Mouse (Mus musculus): ENCODE results near the gene H2-M9. TPM values are rescaled to one million over a fixed set of nuclear protein-coding genes. Genes with fewer than 3 reads are reported as not detected.

The H2-M9 gene
- total RNA-seq (2012; rRNA removed) = not detected in 2 replicates

DNA sequence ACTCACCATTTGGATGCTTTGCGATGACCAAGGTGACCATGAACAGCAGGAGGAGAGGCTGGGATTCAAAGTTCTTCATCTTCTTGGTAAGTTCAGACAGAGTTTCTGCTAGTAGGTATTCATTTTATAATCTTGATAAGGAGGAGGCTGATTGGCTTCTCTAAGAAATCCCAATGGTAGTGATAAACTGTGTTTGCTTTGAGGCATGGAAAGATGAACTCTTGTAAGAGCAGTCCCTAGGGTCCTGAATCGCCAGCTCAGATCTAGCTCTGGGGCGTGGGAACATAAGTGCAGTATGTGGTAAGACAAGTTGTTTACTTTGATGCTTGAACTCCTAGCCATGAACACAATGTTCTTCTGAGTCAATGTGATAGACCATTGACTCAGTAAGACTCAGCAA is at the start of gene H2-M9:
TSS of gene H2-M9 (minus strand) at position 101 of the 400 bp plus-strand sequence.
- TF ChIP-seq MAFK (IDR thresholded peaks at IDR 0.05; ENCODE audit: insufficient read depth, low read depth, low read length) = no peak
- Histone ChIP-seq H3K36me3 (ENCODE audit: control insufficient read depth, insufficient read depth, low read length, poor library complexity, severe bottlenecking) (no peaks in the 10 kb centered on the region), H3K9ac (ENCODE audit: insufficient read depth, low read depth, low read length, poor library complexity, severe bottlenecking) (no peak within 1 kb of the TSS), H3K4me3 (ENCODE audit: insufficient read depth in 1 of 2, low read depth in 1 of 2, low read length in 2 of 2, poor library complexity in 1 of 2, severe bottlenecking in 1 of 2) (no peak within 1 kb of the TSS), H3K4me1 (ENCODE audit: control insufficient read depth in 2 of 2, insufficient read depth in 2 of 2, low read length in 2 of 2, poor library complexity in 1 of 2) (no peaks in the 10 kb centered on the region), H3K9me3 (ENCODE audit: control insufficient read depth, insufficient read depth, low read depth, low read length) (no peaks in the 10 kb centered on the region), H3K27ac (ENCODE audit: insufficient read depth, low read depth, low read length, poor library complexity, severe bottlenecking) (no peak within 1 kb of the TSS)
- DNase-seq (ENCODE audit: low read depth, low spot score) = no peak
- in situ Hi-C loops (cut with MboI; ENCODE audit: low sequenced_read_pairs in 2 of 2, unreplicated experiment in 2 of 2) = no loop called here

DNA sequence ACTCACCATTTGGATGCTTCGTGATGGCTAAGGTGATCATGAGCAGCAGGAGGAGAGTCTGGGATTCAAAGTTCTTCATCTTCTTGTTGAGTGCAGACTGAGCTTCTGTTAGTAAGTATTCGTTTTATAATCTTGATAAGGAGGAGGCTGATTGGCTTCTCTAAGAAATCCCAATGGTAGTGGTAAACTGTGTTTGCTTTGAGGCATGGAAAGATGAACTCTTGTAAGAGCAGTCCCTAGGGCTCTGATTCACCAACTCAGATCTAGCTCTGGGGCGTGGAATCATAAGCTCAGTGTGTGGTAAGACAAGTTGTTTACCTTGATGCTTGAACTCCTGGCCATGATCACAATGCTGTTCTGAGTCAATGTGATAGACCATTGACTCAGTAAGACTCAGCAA is 29.7 kb upstream of the H2-M9 start, which contains the start of gene H2-M1:
TSS of gene H2-M1 (minus strand) at position 101 of the 400 bp plus-strand sequence.
- in situ Hi-C loops (cut with MboI; ENCODE audit: low sequenced_read_pairs in 2 of 2, unreplicated experiment in 2 of 2) = no loop called here
- Histone ChIP-seq H3K4me1 (ENCODE audit: control insufficient read depth in 2 of 2, insufficient read depth in 2 of 2, low read length in 2 of 2, poor library complexity in 1 of 2) (no peaks in the 10 kb centered on the region), H3K4me3 (ENCODE audit: insufficient read depth in 1 of 2, low read depth in 1 of 2, low read length in 2 of 2, poor library complexity in 1 of 2, severe bottlenecking in 1 of 2) (no peak within 1 kb of the TSS), H3K27ac (ENCODE audit: insufficient read depth, low read depth, low read length, poor library complexity, severe bottlenecking) (no peak within 1 kb of the TSS), H3K9ac (ENCODE audit: insufficient read depth, low read depth, low read length, poor library complexity, severe bottlenecking) (no peak within 1 kb of the TSS), H3K36me3 (ENCODE audit: control insufficient read depth, insufficient read depth, low read length, poor library complexity, severe bottlenecking) (no peaks in the 10 kb centered on the region), H3K9me3 (ENCODE audit: control insufficient read depth, insufficient read depth, low read depth, low read length) (no peaks in the 10 kb centered on the region)
- no peak for TF ChIP-seq ZC3H11A (IDR thresholded peaks at IDR 0.05; ENCODE audit: borderline replicate concordance, low read depth, low read length)
- TF ChIP-seq CHD2 (IDR thresholded peaks at IDR 0.05; ENCODE audit: low read depth, low read length) = no peak
- no peak for TF ChIP-seq MAFK (IDR thresholded peaks at IDR 0.05; ENCODE audit: insufficient read depth, low read depth, low read length)
- TF ChIP-seq HCFC1 (IDR thresholded peaks at IDR 0.05; ENCODE audit: borderline replicate concordance, insufficient read depth, low read length) = no peak
- no peak for TF ChIP-seq ZNF384 (IDR thresholded peaks at IDR 0.05; ENCODE audit: low read depth, low read length)
- no peak for DNase-seq (ENCODE audit: low read depth, low spot score)

Other genes with a start within 250 kb of the H2-M9 start
- not detected in 2 replicates for gene H2-M10.4, start 180.3 kb downstream of the H2-M9 start, total RNA-seq (2012; rRNA removed)
- not detected in 2 replicates for gene H2-M11, start 95.6 kb downstream of the H2-M9 start, total RNA-seq (2012; rRNA removed)
- gene H2-M1, start 29.6 kb upstream of the H2-M9 start, total RNA-seq (2012; rRNA removed) = not detected in 2 replicates
- not detected in 2 replicates for gene H2-M10.5, start 130.2 kb upstream of the H2-M9 start, total RNA-seq (2012; rRNA removed)
- gene H2-M10.6, start 169.5 kb upstream of the H2-M9 start, total RNA-seq (2012; rRNA removed) = not detected in 2 replicates
- gene Trim26, start 194.5 kb upstream of the H2-M9 start, total RNA-seq (2012; rRNA removed) = 21.1 and 24.6 TPM in 2 replicates
- 0.16 TPM in 1 of 2 replicates, not detected in the other for gene Trim15, start 224.5 kb upstream of the H2-M9 start, total RNA-seq (2012; rRNA removed)
- gene Trim10, start 226.9 kb upstream of the H2-M9 start, total RNA-seq (2012; rRNA removed) = not detected in 2 replicates
- 0.18 and 0.26 TPM in 2 replicates for gene Trim40, start 247.5 kb upstream of the H2-M9 start, total RNA-seq (2012; rRNA removed)